Mouse (Mus musculus) liver, embryonic 14.5 days (tissue): Measurements from ENCODE around the gene Nop16.

ENCODE experiments used
- CTCF ChIP-seq: IDR thresholded peaks from 2 replicates; pipeline ENCODE4 v1.5.1; 2016; ENCODE audit warnings: antibody characterized with exemption, low read depth, control low read depth
- EP300 ChIP-seq: IDR thresholded peaks from 2 replicates; pipeline ENCODE4 v1.6.1; 2016; ENCODE audit warnings: antibody characterized with exemption, low read depth

DNA sequence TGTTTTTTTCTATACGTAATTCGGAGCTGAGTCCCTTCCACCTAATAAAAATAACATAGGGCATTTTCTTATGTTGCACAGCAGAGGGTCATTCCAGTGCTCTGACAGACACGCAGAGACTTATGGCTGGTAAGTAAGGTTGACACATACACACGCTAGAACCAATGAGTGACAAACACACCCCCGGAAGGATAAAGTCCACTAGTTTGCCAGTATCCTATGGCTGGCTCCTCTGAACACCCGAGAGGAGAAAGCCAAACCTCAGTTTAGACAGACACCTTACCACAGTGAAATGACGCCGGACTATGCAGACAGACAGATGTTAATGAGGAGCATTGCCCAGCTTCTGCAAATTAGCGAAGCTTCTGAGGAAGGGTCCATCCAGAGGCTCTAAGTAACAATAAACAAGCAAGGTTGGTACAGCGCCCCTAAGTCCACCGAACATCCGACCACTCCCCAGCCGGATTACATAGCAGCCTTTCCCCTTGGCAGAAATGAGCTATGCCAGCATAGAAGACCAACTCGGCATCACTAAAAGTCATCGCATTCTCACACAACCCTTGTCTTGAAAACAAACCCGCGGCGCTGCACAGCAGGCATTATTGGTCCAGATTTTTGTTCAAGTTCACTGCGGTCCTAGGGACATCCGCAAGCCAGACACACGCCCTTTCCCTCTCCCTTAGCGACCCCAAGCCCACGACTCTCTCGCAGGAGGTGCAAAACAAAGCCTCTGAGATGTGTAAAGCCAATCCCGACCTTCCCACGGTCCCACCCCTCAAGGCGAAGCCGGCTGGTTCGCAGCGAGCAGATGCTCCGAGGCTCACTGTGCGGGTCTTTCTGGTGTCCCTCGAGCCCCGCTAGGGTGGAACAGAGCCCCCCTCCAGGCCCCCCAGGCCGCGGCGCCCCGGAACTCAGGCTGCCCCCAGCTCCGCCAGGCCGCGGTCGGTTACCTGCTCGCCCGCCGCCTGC, 25.4 kb downstream of the Nop16 start:
- TF ChIP-seq CTCF (no peak), EP300 (no peak)
